Mouse (Mus musculus) midbrain, embryonic 14.5 days (tissue): ENCODE data around the gene Spice1. TPM values are rescaled to one million over a fixed set of nuclear protein-coding genes. Genes with fewer than 3 reads are reported as not detected.

Source experiments
- ATAC-seq: fragments of 200-750 bp; cut with Nextera tagmentation; 2 replicates; pipeline ENCODE4 v1.8.0; 2017; ENCODE audit warnings: moderate number of reproducible peaks, moderate library complexity; ENCODE audit not compliant: low FRiP score, low TSS enrichment
- DNase-seq: peaks from one replicate; pipeline ENCODE4 v3.0.0-alpha.2; 2015
- H3K27ac ChIP-seq: fragments of 300-500 bp; sonication (generic); replicated peaks from 2 replicates; pipeline ENCODE4 v1.5.1; 2014; ENCODE audit warnings: mild to moderate bottlenecking, low read depth, low read length, moderate library complexity
- H3K27me3 ChIP-seq: fragments of 300-500 bp; sonication (generic); 2 replicates; pipeline ENCODE4 v1.6.1; 2014; ENCODE audit warnings: low read length, control low read depth, mixed read lengths; ENCODE audit not compliant: control insufficient read depth, insufficient read depth
- H3K36me3 ChIP-seq: fragments of 300-500 bp; sonication (generic); 2 replicates; pipeline ENCODE4 v1.6.1; 2014; ENCODE audit warnings: low read length, control low read depth; ENCODE audit not compliant: control insufficient read depth, insufficient read depth
- H3K4me1 ChIP-seq: fragments of 300-500 bp; sonication (generic); 2 replicates; pipeline ENCODE4 v1.6.1; 2014; ENCODE audit warnings: mild to moderate bottlenecking, antibody characterized with exemption, low read length, control low read depth; ENCODE audit not compliant: control insufficient read depth, insufficient read depth
- H3K4me2 ChIP-seq: fragments of 300-500 bp; sonication (generic); 2 replicates; pipeline ENCODE4 v1.6.1; 2014; ENCODE audit warnings: mild to moderate bottlenecking, low read length, moderate library complexity
- H3K4me3 ChIP-seq: fragments of 300-500 bp; sonication (generic); replicated peaks from 2 replicates; pipeline ENCODE4 v1.5.1; 2014; ENCODE audit warnings: low read depth, low read length
- H3K9ac ChIP-seq: fragments of 300-500 bp; sonication (generic); replicated peaks from 2 replicates; pipeline ENCODE4 v1.6.1; 2014; ENCODE audit warnings: mild to moderate bottlenecking, low read length, moderate library complexity
- H3K9me3 ChIP-seq: fragments of 300-500 bp; sonication (generic); 2 replicates; pipeline ENCODE4 v1.6.1; 2016; ENCODE audit warnings: low read length, control low read depth, mixed read lengths; ENCODE audit not compliant: control insufficient read depth
- WGBS: fragments of 180-500 bp; shearing (Covaris S2); extraction: QIAGEN DNeasy Blood & Tissue Kit; methylation state at CpG from one replicate; pipeline ENCODE4 v1.1.7; 2014; 5-methylcytosine and 5-hydroxymethylcytosine counted together
- polyA plus RNA-seq: library from polyadenylated mRNA; unstranded; fragments of >200 nt; fragmentation: Nextera tagmentation; extraction: Ambion mirVana; gene quantifications from 2 replicates; pipeline ENCODE4 v1.2.1, GENCODE M21; 2014

The Spice1 gene
- polyA plus RNA-seq, 1 experiment from 2014 or later = 16.6 TPM

DNA sequence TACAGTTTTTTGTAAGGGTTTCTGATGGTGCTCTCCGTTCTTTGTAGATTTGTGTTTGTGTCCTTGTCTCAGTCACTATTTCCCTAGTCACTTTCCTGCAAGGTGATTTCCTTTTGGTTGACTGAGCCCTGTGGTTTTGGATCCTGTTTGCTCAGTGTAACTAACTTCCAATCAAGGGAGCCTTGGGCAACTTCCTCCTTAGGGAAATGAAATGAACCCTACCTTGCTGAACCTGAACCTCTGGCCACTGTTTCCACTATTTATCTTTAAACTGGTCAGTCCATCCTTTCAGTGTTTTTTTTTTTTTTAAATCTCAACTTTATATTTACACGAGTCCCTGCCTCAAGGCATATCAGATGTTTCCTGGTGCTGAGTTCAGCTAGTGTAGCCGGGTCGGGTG is 18.3 kb upstream of the Spice1 start:
- WGBS = 75% methylated on average over 4 of the region's 4 CpGs
- ATAC-seq (no peak), DNase-seq (no peak)
- H3K27ac ChIP-seq = no peak overlapping the region
- peaks cover 5% of the 10 kb centered on the region for H3K27me3 ChIP-seq
- no peak overlapping the region for H3K9ac ChIP-seq
- no peak overlapping the region for H3K4me2 ChIP-seq
- no peaks in the 10 kb centered on the region for H3K4me1 ChIP-seq
- H3K9me3 ChIP-seq = no peaks in the 10 kb centered on the region
- H3K36me3 ChIP-seq = no peaks in the 10 kb centered on the region
- no peak overlapping the region for H3K4me3 ChIP-seq

DNA sequence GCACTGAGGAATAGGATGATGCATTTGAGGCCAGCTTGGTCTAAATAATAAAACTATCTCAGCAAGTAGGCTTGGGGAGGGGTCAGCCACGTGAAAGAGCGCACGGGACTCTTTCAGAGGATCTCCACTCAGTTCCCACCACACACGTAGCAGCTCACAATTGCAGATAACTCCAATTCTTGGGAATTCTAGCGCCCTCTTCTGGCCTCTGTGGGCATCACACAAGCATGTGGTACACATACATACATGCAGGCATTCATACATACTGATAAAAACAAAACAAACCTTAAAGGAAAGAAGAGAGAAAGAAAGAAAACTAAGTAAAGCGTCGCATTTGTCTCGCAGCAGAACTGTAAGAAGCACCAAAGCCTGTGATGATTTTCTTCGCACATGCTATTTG is 16.3 kb upstream of the Spice1 start:
- 82% methylated on average over 9 of the region's 9 CpGs for WGBS
- no peak for ATAC-seq
- Histone ChIP-seq H3K4me3 (no peak overlapping the region), H3K9me3 (no peaks in the 10 kb centered on the region), H3K27me3 (peaks cover 10% of the 10 kb centered on the region), H3K9ac (no peak overlapping the region), H3K36me3 (no peaks in the 10 kb centered on the region), H3K4me2 (peak overlapping the region; percentile 99; the same call in 1 of the 2 replicates), H3K27ac (no peak overlapping the region), H3K4me1 (no peaks in the 10 kb centered on the region)
- peak; percentile 8 for DNase-seq

DNA sequence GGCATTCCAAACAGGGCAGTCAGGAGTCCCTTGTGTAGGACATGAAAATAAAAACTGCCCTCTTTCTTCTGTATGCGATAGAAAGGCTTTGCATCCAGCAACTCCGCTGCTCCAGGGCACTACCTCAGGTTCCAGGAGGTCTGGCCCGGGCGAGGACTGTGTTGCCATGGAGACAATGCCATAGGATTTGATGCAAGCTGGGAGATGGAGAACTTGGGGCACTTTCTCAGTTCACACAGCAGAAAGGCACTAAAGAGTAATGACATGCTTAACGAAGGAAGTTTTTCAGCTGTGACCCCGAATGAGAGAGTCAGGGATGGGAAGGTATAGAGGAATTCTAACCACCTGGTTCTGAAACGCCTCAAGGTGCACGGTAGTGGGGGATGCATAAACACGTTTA is 15.8 kb upstream of the Spice1 start:
- H3K27ac ChIP-seq = no peak overlapping the region

DNA sequence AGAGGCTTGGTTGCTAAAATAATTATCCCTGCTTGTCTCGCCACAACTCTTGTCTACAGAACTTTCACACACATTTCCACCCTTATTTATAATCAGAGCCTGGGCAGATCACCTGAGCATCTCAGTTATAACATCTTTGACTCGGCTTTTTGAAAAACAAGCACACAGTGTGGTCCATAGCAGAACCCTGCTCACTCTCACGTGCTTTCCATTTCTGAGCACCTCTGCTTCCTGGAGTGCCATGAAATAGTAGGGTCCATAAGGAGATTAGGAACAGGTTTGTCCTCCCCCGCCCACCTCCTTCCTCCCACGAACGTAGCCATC is 15.3 kb upstream of the Spice1 start:
- Histone ChIP-seq H3K27ac (no peak overlapping the region), H3K9ac (peak overlapping the region; percentile 71), H3K36me3 (no peaks in the 10 kb centered on the region), H3K4me1 (no peaks in the 10 kb centered on the region), H3K4me3 (peak overlapping the region; percentile 65), H3K27me3 (peaks cover 10% of the 10 kb centered on the region), H3K4me2 (peak overlapping the region; percentile 99), H3K9me3 (no peaks in the 10 kb centered on the region)
- 14% methylated on average over 6 of the region's 6 CpGs for WGBS
- DNase-seq (no peak), ATAC-seq (no peak; the same call in 1 of the 2 replicates)

More for the DNA sequence above, 15.8 kb upstream of the Spice1 start:
- H3K4me3 ChIP-seq = no peak overlapping the region
- H3K9me3 ChIP-seq = no peaks in the 10 kb centered on the region
- H3K4me2 ChIP-seq = peak overlapping the region; percentile 99
- DNase-seq (peak; percentile 64), ATAC-seq (peak; percentile 29; the same call in 1 of the 2 replicates)
- WGBS = 18% methylated on average over 9 of the region's 9 CpGs
- H3K9ac ChIP-seq = no peak overlapping the region
- peaks cover 10% of the 10 kb centered on the region for H3K27me3 ChIP-seq
- no peaks in the 10 kb centered on the region for H3K36me3 ChIP-seq
- no peaks in the 10 kb centered on the region for H3K4me1 ChIP-seq

DNA sequence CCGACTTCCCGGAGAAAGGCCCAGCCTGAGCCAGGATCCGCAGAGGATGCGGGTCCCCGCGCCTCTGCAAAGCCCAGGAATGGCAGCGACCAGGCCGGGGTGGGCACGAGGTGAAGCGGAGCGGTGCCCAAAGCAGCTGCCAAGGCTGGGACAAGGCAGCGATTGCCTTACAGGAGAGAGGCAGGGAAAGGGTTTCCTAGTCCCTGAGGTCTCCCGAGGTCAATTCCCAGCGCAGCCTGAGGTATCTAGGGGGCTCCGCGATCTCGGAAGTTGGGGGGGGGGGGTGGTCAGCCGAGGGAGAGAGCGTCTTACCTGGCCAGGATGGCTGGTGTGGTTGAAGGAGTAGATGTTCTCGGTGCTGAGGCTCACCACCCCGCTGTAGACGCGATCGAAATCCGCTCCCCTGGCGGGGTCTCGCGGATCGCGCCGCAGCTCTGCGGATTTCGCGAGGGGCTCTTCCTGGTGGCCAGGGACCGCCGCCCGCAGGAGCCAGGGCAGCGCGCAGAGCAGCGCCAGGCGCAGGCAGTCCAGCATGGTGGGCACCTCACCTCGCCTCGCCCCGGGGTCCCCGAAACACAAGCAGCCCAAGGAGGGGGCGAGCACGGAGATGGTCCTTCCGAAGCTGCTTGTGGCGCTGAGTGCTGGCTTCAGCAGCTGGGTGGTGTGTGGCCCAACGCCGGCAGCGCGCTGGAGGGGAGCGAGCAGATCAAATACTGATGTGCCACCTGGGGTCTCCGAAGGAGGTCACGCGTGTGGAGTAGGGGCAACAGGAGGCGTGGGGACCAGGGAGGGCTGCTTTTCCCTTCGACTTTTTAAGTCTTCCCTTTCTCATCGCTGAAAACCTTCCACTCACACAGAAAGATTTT is 14.7 kb upstream of the Spice1 start:
- peak overlapping the region; percentile 71 for H3K9ac ChIP-seq
- under 1% methylated on average over 60 of the region's 60 CpGs for WGBS
- H3K27ac ChIP-seq = no peak overlapping the region
- DNase-seq = peak; percentile 69
- peaks cover 10% of the 10 kb centered on the region for H3K27me3 ChIP-seq
- no peaks in the 10 kb centered on the region for H3K4me1 ChIP-seq
- H3K4me3 ChIP-seq = peak overlapping the region; percentile 65
- no peaks in the 10 kb centered on the region for H3K9me3 ChIP-seq
- peak; percentile 59; the same call in 1 of the 2 replicates for ATAC-seq
- H3K36me3 ChIP-seq = no peaks in the 10 kb centered on the region
- peak overlapping the region; percentile 99 for H3K4me2 ChIP-seq

DNA sequence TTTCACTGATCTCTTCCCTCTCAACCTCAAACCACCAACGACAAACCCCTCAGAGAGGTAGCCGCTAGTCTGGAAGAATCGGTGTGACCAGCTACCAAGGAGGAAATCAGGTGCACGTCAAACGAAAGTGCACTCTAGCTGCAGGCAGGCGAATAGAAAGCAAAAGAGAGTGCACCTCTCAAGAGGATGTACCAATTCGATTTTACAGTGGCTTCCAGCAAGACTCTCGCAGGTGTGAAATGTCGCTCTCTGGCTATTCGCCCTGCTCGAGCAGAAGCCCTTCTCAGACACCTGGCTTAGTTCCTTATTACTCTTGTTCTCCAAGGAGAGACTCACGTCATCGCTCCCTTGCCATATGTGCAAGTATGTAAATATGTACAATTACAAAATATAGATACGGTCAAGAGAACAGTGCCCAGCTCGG is 14.0 kb upstream of the Spice1 start, which contains the start of gene Sidt1:
Gene Sidt1 (minus strand): TSS at position 336 of the 424 bp plus-strand sequence.
- H3K9me3 ChIP-seq = no peaks in the 10 kb centered on the region
- peak within 1 kb of the TSS; percentile 99 for H3K4me2 ChIP-seq
- ATAC-seq (no peak), DNase-seq (peak; percentile 47)
- WGBS = 6% methylated on average over 15 of the region's 15 CpGs
- peak within 1 kb of the TSS; percentile 65 for H3K4me3 ChIP-seq
- H3K27me3 ChIP-seq = peaks cover 10% of the 10 kb centered on the region
- peak within 1 kb of the TSS; percentile 71 for H3K9ac ChIP-seq
- H3K27ac ChIP-seq = no peak within 1 kb of the TSS
- H3K36me3 ChIP-seq = no peaks in the 10 kb centered on the region
- H3K4me1 ChIP-seq = no peaks in the 10 kb centered on the region

DNA sequence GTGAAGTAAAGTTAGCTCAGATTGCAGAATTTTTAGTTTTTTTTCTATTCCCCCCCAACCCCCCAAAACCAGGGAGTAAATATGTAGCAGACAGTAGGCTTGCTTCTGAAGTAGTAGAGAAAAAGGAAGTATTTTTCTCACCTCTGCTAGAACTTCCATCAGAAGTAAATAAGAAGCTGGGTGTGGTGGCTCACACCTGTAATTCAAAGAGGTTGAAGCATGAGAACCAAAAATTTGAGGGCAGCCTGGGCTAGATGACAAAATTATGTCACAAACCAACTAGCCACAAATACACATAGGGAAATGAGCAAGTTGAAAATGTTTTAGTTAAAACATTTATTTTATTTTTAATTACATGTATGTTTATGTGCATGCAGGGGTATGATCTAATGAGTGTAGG is 9.4 kb upstream of the Spice1 start:
- no peak overlapping the region for H3K27ac ChIP-seq
- peaks cover 10% of the 10 kb centered on the region for H3K27me3 ChIP-seq
- no peaks in the 10 kb centered on the region for H3K9me3 ChIP-seq
- H3K36me3 ChIP-seq = no peaks in the 10 kb centered on the region
- no peak overlapping the region for H3K4me2 ChIP-seq
- no peak overlapping the region for H3K4me3 ChIP-seq
- ATAC-seq = no peak
- H3K4me1 ChIP-seq = no peaks in the 10 kb centered on the region
- no peak for DNase-seq
- no peak overlapping the region for H3K9ac ChIP-seq

DNA sequence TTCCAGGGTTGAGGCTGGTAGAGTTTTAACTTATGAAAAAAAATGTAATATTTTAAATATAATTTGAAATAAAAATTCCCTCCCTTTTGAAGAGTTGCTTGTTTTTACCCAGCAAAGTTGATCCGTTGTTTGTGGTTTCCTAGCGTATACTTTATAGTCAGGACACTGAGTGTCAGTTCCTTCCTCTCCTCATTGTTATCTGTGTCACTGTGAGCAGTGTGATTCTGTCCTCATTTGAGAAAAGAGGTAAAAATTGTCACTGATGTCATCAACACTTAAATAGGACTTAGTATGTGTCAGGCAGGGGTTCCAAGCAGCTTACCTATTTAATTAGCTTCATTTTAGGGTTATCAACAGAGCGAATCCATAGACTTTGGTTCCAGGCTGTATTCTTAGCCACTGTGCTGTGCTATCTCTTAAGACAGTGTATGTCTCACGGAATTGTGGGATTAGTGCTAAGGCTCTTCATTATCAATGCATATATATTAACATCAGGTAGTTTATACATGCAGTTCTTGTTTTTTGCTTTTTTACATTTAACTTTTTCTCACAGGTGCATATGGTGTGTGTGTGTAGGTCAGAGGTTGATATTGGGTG is 3.0 kb downstream of the Spice1 start:
- H3K9me3 ChIP-seq = no peaks in the 10 kb centered on the region

More for the DNA sequence above, 3.0 kb downstream of the Spice1 start:
- Histone ChIP-seq H3K27me3 (no peaks in the 10 kb centered on the region), H3K36me3 (no peaks in the 10 kb centered on the region), H3K4me2 (no peak overlapping the region), H3K27ac (no peak overlapping the region), H3K9ac (no peak overlapping the region), H3K4me3 (no peak overlapping the region), H3K4me1 (peaks cover 9% of the 10 kb centered on the region; the same call in 1 of the 2 replicates)
- WGBS = 89% methylated on average over 4 of the region's 4 CpGs
- ATAC-seq (no peak), DNase-seq (no peak)
